Mouse (Mus musculus) Patski (cell line): Measurements from ENCODE around the gene Ndufs2. TPM values are rescaled to one million over a fixed set of nuclear protein-coding genes. Genes with fewer than 3 reads are reported as not detected.

ENCODE experiments used
- ATAC-seq: fragments of 100-300 bp; one replicate; pipeline ENCODE4 v1.8.0; 2021
- CTCF ChIA-PET: fragments of 350-600 bp; sonication (Branson Sonifier 250); formaldehyde crosslinking; loops from one replicate; lab custom pipeline; 2022; ENCODE audit warnings: inconsistent platforms; lab: Charles Lee
- POLR2A ChIA-PET: fragments of 350-600 bp; sonication (Branson Sonifier 250); formaldehyde crosslinking; loops from one replicate; lab custom pipeline; 2022; ENCODE audit warnings: antibody characterized with exemption, inconsistent platforms; lab: Charles Lee
- DNase-seq: peaks from one replicate; pipeline ENCODE4 v3.0.0-alpha.2; 2011; ENCODE audit warnings: low read depth, low spot score
- H3K27me3 ChIP-seq: fragments of 371-371 bp; one replicate; pipeline ENCODE4 v1.5.1; 2021
- CTCF ChIP-seq: fragments of 100-300 bp; IDR thresholded peaks from one replicate; pipeline ENCODE4 v1.5.1; 2021
- in situ Hi-C: fragments of 300-500 bp; cut with MboI; formaldehyde crosslinking; loops from 3 replicates; pipeline ENCODE4 v1.11.1; 2018; ENCODE audit warnings: low pct_unique_long_range_greater_than_20kb, mixed read lengths
- polyA plus RNA-seq: library from polyadenylated mRNA; unstranded; gene quantifications from one replicate; pipeline ENCODE4 v1.2.3, GENCODE M21; 2021

Ndufs2 gene
- polyA plus RNA-seq, 1 experiment from 2014 or later, result 436 TPM

GRCm38 (mm10) chr1:171279012-171279705 is 28.0 kb upstream of the Ndufs2 start:
- ChIA-PET POLR2A (no interaction called here), CTCF (interaction anchor here (1.0 kb wide), 1 partner anchor 168 kb away, joined by 4 read pairs; no protein-coding TSS in a partner anchor)
- DNase-seq (no peak), ATAC-seq (no peak)
- H3K27me3 ChIP-seq, result no peaks in the 10 kb centered on the region
- no peak for TF ChIP-seq CTCF
- in situ Hi-C loops, result no loop called here

- DNase-seq (no peak), ATAC-seq (no peak)
- no peaks in the 10 kb centered on the region for H3K27me3 ChIP-seq
- ChIA-PET CTCF (interaction anchor here (1.0 kb wide), 1 partner anchor 167 kb away, joined by 4 read pairs; no protein-coding TSS in a partner anchor), POLR2A (interaction anchor here (2.2 kb wide), 1 partner anchor 8 kb away, joined by 8 read pairs; no protein-coding TSS in a partner anchor)
- no peak for TF ChIP-seq CTCF
- in situ Hi-C loops, result no loop called here
Measured at GRCm38 (mm10) chr1:171278436-171278835, 27.2 kb upstream of the Ndufs2 start.

- POLR2A ChIA-PET, result interaction anchor here (2.2 kb wide), 1 partner anchor 9 kb away, joined by 8 read pairs; no protein-coding TSS in a partner anchor
- in situ Hi-C loops, result no loop called here
- CTCF ChIA-PET, result no interaction called here
- no peaks in the 10 kb centered on the region for H3K27me3 ChIP-seq
- DNase-seq (no peak), ATAC-seq (no peak)
- no peak for TF ChIP-seq CTCF
Measured at GRCm38 (mm10) chr1:171277736-171278135, 26.5 kb upstream of the Ndufs2 start.

GRCm38 (mm10) chr1:171276110-171276748 is 25.0 kb upstream of the Ndufs2 start:
- ATAC-seq (no peak), DNase-seq (no peak)
- TF ChIP-seq CTCF, result no peak
- POLR2A ChIA-PET, result interaction anchor here (2.2 kb wide), 1 partner anchor 10 kb away, joined by 8 read pairs; no protein-coding TSS in a partner anchor
- CTCF ChIA-PET, result no interaction called here
- in situ Hi-C loops, result no loop called here
- no peaks in the 10 kb centered on the region for H3K27me3 ChIP-seq

GRCm38 (mm10) chr1:171275144-171275734 is 24.1 kb upstream of the Ndufs2 start:
- no peaks in the 10 kb centered on the region for H3K27me3 ChIP-seq
- DNase-seq, result no peak
- no peak for ATAC-seq
- no peak for TF ChIP-seq CTCF
- POLR2A ChIA-PET, result no interaction called here
- in situ Hi-C loops, result no loop called here
- CTCF ChIA-PET, result no interaction called here

- ATAC-seq, result no peak
Measured at GRCm38 (mm10) chr1:171274171-171274570, 23.0 kb upstream of the Ndufs2 start.

GRCm38 (mm10) chr1:171272086-171272485 is 20.9 kb upstream of the Ndufs2 start:
- DNase-seq (no peak), ATAC-seq (no peak)
- ChIA-PET CTCF (interaction anchor here (3.2 kb wide), 1 partner anchor 9 kb away, joined by 17 read pairs; the partner anchor contains the start of gene Ppox), POLR2A (interaction anchor here (0.8 to 2.2 kb wide), 3 partner anchors 9 to 108 kb away, joined by 3 to 13 read pairs (median 5); partner anchors contain the start of genes Ppox and Usp21)
- in situ Hi-C loops, result loop anchor here (25.0 kb wide), 1 partner anchor 385 kb away; the partner anchor contains the start of genes Dusp12 and Gm26620
- no peaks in the 10 kb centered on the region for H3K27me3 ChIP-seq
- TF ChIP-seq CTCF, result no peak

More at GRCm38 (mm10) chr1:171274171-171274570, 23.0 kb upstream of the Ndufs2 start:
- in situ Hi-C loops, result loop anchor here (25.0 kb wide), 1 partner anchor 387 kb away; the partner anchor contains the start of genes Dusp12 and Gm26620
- ChIA-PET POLR2A (no interaction called here), CTCF (no interaction called here)
- TF ChIP-seq CTCF, result no peak
- no peak for DNase-seq
- H3K27me3 ChIP-seq, result no peaks in the 10 kb centered on the region

- DNase-seq, result no peak
- TF ChIP-seq CTCF, result no peak
- H3K27me3 ChIP-seq, result no peaks in the 10 kb centered on the region
- ChIA-PET CTCF (interaction anchor here (1.0 to 3.2 kb wide), 2 partner anchors 10 to 14 kb away, joined by 3 to 17 read pairs; partner anchors contain the start of gene Ppox), POLR2A (interaction anchor here (0.8 to 2.2 kb wide), 3 partner anchors 10 to 108 kb away, joined by 3 to 13 read pairs (median 5); partner anchors contain the start of genes Ppox and Usp21)
- in situ Hi-C loops, result loop anchor here (25.0 kb wide), 1 partner anchor 384 kb away; the partner anchor contains the start of genes Dusp12 and Gm26620
- no peak for ATAC-seq
Measured at GRCm38 (mm10) chr1:171271622-171272021, 20.4 kb upstream of the Ndufs2 start.

GRCm38 (mm10) chr1:171271196-171271595 is 20.0 kb upstream of the Ndufs2 start:
- no peaks in the 10 kb centered on the region for H3K27me3 ChIP-seq
- no peak for TF ChIP-seq CTCF
- ChIA-PET POLR2A (interaction anchor here (0.5 to 2.2 kb wide), 2 partner anchors 16 to 193 kb away, joined by 4 to 13 read pairs; partner anchors contain the start of gene Usp21), CTCF (interaction anchor here (1.0 to 3.2 kb wide), 4 partner anchors 10 to 160 kb away, joined by 3 to 17 read pairs (median 4); partner anchors contain the start of gene Ppox)
- ATAC-seq (no peak), DNase-seq (no peak)
- in situ Hi-C loops, result loop anchor here (25.0 kb wide), 1 partner anchor 384 kb away; the partner anchor contains the start of genes Dusp12 and Gm26620
